Mouse (Mus musculus) adrenal gland, adult 8-10 months (tissue): ENCODE measurements around the gene Cep41. TPM values are rescaled to one million over a fixed set of nuclear protein-coding genes. Genes with fewer than 3 reads are reported as not detected.

Experiments used
- DNase-seq: peaks from one replicate; pipeline ENCODE4 v3.0.0; 2022
- total RNA-seq, 4 experiments: library from RNA; stranded (reverse); gene quantifications; 2 replicates each; pipeline ENCODE4 v1.2.4; 2022

Cep41 gene
- total RNA-seq = 10 to 100 TPM in 1 of 4 experiments, 1 to 10 TPM in 3; 7.9 to 11.6 (median 8.6) TPM

DNA sequence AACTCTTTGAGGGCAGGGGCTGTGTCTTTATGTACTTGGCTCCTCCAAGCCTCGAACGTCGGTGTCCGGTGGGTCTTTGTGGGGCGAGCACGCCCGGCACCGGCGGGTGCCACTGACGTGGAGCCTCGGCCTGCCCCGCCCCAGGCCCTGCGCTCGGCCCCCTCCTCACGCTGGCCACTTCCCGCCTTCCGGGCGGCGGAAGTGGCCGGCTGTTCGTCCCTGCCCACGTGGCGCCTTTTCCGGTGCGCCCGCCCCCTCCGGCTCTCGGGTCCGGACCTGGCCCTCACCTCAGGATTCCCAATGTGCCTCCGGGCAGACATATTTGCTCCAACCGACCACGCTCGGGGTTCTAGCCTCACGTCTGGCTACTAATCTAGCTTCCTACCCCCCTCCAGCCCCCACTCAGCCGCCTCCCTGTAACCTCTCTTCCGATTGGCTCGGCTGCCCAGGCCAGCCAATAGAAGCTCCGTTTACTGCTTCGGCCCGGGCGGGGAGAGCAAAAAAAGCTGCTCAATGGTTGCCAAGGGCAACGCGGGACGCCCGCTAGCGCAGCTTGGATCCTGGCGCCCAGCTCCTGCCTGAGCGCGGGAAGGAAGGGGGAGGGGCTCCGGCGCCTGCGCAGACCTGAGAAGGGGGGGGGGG, at the start of gene Cep41:
Gene Cep41, minus strand, starts transcription at position 400 of the 642 bp plus-strand sequence.
- peak; percentile 94 for DNase-seq

- DNase-seq = no peak
Measured at GRCm38 (mm10) chr6:30739177-30739747, 45.7 kb upstream of the Cep41 start.

- DNase-seq = no peak
Measured at GRCm38 (mm10) chr6:30738464-30739006, 45.0 kb upstream of the Cep41 start.

DNA sequence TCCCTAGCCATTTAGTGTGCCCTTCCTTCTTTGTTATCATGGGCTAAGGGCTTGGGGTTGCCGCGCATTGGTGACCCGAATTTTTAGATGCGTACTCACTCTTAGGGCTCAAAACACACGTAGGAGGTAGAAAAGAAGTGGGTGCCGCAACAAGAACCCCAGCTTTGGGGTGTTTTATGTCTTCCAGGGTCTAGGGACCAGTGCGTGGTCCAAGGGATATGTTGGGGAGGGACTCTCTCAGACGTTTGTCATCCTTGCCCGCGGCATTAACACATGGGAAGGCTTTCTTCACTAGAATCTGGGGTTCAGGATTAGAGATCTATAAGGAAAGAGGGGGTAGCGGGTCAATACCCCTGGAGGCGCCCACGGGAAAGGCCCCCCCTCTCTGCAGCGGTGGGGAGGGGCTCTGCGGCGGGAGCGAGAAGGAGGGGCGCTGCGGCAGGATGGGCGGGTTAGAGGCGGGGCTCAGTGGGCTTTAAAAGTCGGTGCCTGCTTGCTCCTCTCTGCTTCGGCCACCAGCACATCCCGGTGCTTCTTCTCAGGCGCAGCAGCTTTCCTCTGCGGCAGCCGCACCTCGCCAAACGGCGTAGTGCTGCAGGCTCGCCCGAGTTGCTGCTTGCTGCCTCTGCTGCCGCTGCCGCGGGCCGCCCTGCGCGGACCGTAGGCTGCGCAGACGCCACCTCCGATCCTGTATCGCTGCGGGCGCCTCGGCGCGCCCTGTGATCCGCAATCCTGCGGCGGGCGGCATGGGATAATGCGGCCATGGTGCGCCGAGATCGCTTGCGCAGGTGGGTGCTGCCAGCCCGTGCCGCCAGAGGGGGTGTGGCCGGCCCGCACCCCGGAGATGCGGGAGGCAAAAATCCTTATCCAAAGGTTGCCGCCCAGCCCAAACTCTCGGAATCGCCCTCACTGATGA, 44.3 kb upstream of the Cep41 start:
- peak; percentile 57 for DNase-seq

DNA sequence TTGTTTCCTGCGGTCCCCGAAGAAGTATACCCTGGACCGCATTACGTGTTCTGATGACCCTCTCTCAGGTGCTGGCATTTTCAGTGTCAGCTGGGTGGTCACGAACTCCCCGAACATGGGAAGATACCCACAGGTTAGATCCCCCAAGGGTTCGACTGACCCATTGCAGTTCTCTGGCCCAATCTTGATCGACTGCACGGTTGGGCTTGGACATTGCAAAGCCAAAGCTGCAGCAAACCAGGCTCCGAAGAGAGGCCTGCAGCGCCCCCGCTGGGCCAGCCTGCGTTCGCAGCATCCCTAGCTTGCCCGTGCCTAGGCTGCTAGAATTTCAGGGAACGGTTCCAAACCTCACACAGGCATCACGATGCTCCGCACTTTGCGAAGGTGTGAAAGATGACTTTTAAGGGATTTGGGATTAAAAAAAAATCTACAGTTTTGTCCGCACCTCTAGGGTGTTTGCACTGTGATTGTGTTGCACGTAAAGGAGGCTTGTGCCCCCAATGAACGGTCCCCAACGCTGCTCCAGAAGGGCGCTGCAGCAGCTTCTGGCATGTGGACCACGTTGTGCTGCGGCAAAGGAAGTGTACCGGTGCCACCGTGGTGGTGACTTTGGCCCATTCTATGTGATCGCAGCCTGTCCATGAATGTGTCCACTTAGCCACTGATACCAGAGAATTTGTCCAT, 43.5 kb upstream of the Cep41 start:
- DNase-seq = peak; percentile 57

GRCm38 (mm10) chr6:30736372-30736762, 42.8 kb upstream of the Cep41 start:
- no peak for DNase-seq

- no peak for DNase-seq
Measured at GRCm38 (mm10) chr6:30735728-30736371, 42.3 kb upstream of the Cep41 start.

- no peak for DNase-seq
Measured at GRCm38 (mm10) chr6:30734988-30735727, 41.6 kb upstream of the Cep41 start.

GRCm38 (mm10) chr6:30734465-30734864, 40.9 kb upstream of the Cep41 start:
- no peak for DNase-seq

- no peak for DNase-seq
Measured at GRCm38 (mm10) chr6:30732571-30733130, 39.1 kb upstream of the Cep41 start.

DNA sequence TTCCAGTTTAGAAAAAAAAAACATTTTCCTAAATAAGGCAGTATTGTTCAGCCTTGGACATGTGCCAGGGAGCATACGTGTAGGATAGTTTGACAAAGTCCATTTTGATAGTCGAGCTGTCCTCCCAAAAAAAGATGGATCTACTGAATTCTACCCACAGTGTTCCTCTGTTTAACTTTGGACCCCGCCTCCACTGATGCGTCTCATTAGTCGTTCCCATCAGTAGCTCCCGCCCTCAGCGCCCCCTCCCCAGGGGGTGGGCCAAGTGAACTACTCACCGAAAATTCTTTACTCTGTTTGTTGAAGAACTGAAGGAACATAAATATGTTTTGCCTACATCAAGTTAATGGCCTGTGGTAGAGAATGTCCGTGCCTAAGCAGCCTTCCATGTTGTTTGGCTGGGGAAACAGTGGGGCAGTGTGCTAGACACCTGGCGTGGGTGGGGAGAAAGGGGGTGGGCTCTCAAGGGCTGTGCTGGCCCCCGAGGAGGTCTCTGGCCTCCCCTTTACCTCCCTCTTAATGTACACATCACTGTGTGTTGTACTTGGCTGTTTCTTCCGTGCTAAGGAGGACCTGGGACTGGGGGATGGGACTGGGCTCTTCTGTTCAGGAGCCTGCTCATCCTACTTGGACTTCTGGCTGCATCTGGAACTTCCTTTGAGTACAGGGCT, 36.9 kb upstream of the Cep41 start:
- DNase-seq = no peak

DNA sequence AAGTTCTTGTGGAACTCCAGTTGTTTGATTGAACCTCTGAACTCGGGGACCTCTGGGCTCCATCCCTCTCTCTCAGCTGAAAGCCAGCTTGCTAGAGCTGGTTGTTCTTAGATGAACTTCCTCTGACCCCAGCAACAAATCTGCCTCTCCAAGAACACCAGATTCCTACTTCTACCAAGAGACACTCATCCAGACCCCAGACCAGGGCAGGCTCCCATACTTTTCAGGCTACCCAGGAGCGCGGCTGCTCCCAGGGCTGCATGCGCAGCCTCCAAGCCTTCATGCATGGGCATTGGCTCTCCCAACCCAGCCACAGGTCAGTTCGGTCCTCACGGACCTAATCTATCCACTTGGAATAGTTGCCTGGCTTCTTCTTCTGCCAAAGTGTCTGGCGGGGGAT, 29.8 kb upstream of the Cep41 start, which contains the start of gene Mest:
Gene Mest, plus strand, starts transcription at position 217 of the 400 bp plus-strand sequence.
- DNase-seq = no peak

- DNase-seq = no peak
Measured at GRCm38 (mm10) chr6:30722385-30723164, 29.0 kb upstream of the Cep41 start.

GRCm38 (mm10) chr6:30716796-30717195, 23.2 kb upstream of the Cep41 start:
- no peak for DNase-seq

DNA sequence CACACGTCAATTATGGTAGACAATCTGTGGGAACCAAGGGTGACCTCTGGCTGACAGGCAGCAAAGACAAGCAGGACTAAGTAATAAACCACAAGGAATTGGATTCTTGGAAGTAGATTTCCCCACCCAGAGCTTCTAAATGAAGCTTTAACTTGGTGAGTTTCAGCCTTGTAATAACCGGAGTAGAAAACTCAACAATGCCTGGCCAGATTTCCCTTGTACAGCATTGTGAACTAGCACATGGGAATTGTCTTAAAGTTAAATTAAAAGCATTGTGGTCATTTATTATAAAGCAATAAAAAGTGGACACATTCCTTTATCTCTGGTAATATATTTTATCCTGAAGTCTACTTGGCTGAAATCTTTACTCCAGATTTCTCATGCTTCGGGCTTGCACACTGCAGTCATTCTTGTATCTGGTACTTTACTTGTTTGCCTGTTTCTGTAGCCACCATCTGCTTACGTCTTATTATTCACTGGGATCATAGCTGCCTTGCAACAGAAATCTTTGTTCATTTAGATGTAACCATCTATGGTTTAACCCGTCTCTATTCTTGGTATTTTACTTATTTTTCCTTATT, 21.4 kb upstream of the Cep41 start:
- DNase-seq = no peak

GRCm38 (mm10) chr6:30713896-30714295, 20.3 kb upstream of the Cep41 start:
- no peak for DNase-seq

DNA sequence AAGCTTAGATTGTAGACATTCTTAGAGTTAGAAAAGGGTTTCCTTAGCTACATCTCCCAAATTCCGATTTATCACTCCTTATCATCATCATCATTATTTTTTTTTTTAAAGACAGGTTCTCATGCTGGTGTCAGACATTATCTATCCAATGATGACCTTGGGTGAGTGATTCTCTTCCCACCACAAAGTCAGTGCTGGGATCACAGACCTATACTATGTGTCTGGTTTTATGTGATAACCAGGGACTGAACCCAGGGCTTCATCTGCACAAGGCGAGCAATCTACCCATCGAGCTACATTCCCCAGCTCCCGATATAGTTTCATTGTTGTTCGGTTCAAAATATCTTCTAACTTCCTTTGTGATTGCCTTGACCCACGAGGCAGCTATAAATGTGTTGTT, 19.9 kb upstream of the Cep41 start:
- no peak for DNase-seq

DNA sequence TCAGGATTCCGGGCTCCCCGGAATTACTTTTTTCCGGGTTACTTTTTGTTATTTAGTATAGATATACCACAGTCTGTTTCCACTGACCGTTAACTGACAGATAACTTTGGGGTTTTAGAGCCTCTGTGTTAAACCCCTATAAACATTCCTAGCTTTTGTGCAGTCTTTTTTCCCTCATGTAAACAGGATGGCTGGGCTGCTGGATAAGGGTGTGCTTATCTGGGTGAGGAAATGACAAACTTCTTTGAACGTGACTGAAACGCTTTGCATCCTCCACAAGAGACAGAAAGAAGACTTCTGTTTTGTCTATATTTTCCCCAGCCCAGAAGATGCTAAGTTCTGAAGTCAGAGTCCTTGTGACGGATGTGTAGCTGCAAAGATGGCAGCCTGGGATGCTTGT, 18.9 kb upstream of the Cep41 start:
- DNase-seq = no peak

GRCm38 (mm10) chr6:30711365-30711763, 17.8 kb upstream of the Cep41 start:
- DNase-seq = no peak
